Mouse (Mus musculus) urinary bladder, postnatal 4 days (tissue): Measurements from ENCODE around the gene Eif2ak1.

Experiments
- DNase-seq, 2 experiments: peaks; one replicate each; pipeline ENCODE4 v3.0.0; 2021 to 2022; ENCODE audit warnings: low spot score in 2 of 2

The Eif2ak1 gene

DNA sequence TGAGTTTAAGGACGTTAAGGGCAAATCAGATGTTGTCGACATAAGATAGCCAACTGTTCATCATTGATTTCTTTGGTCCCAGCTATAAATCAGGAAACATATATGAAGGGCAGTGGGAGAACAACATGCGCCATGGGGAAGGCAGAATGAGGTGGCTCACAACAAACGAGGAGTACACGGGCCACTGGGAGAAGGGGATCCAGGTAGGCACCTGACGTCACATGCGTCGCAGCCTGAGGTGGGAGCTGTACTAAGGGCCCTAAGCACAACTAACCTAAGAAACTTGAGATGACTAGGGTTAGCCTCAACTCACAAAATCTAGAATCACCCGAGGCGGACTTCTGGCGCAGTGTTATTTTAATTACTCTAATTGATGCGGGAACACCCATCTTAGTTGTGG is 130.8 kb downstream of the Eif2ak1 start:
- DNase-seq, result no peak

DNA sequence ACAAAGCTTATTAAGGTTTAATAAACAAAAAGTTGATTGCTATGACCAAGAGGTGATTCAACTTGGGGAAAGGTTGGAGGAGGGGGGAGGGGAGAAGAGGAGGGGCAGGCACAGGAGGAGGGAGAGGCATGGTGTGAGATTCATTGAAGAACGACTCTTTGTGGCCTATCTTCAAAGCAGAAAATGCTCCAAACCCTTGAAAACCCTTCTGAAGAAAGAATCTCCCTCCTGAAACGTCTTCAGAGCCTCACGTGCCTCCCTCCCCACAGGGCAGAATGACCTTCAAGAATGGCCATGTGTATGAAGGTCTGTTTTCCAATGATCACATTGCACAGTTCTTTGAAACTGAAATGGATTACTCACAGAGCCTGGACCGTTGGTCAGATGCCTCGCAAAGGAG is 132.4 kb downstream of the Eif2ak1 start:
- no peak for DNase-seq
